Mouse (Mus musculus) embryonic fibroblast, embryonic 13.5 days (primary cell): ENCODE results near the gene Pard6a. TPM values are rescaled to one million over a fixed set of nuclear protein-coding genes. Genes with fewer than 3 reads are reported as not detected.

Experiments used
- H3K27ac ChIP-seq: 2 replicates; pipeline ENCODE4 v1.5.1; 2012; ENCODE audit warnings: low read length, control low read depth, inconsistent platforms; ENCODE audit not compliant: insufficient read depth
- H3K4me1 ChIP-seq: 2 replicates; pipeline ENCODE4 v1.6.1; 2011; ENCODE audit warnings: low read length; ENCODE audit not compliant: control insufficient read depth, insufficient read depth
- H3K4me3 ChIP-seq: 2 replicates; pipeline ENCODE4 v1.5.1; 2011; ENCODE audit warnings: mild to moderate bottlenecking, control low read depth, low read length; ENCODE audit not compliant: insufficient read depth
- CTCF ChIP-seq: IDR thresholded peaks from 2 replicates; pipeline ENCODE4 v1.5.1; 2011; ENCODE audit warnings: mild to moderate bottlenecking, control low read depth, low read length, moderate library complexity, borderline replicate concordance; ENCODE audit not compliant: insufficient read depth
- POLR2A ChIP-seq: IDR thresholded peaks from 2 replicates; pipeline ENCODE4 v1.6.1; 2011; ENCODE audit warnings: low read depth, mild to moderate bottlenecking, control low read depth, low read length, moderate library complexity
- polyA plus RNA-seq: library from polyadenylated mRNA; stranded (reverse); fragments of >200 nt; gene quantifications from 2 replicates; pipeline ENCODE4 v1.2.4, GENCODE M21; 2011; ENCODE audit warnings: low read depth; ENCODE audit not compliant: missing spikeins, insufficient read length

Pard6a gene
- polyA plus RNA-seq, result 7.9 and 15.8 TPM in 2 replicates

DNA sequence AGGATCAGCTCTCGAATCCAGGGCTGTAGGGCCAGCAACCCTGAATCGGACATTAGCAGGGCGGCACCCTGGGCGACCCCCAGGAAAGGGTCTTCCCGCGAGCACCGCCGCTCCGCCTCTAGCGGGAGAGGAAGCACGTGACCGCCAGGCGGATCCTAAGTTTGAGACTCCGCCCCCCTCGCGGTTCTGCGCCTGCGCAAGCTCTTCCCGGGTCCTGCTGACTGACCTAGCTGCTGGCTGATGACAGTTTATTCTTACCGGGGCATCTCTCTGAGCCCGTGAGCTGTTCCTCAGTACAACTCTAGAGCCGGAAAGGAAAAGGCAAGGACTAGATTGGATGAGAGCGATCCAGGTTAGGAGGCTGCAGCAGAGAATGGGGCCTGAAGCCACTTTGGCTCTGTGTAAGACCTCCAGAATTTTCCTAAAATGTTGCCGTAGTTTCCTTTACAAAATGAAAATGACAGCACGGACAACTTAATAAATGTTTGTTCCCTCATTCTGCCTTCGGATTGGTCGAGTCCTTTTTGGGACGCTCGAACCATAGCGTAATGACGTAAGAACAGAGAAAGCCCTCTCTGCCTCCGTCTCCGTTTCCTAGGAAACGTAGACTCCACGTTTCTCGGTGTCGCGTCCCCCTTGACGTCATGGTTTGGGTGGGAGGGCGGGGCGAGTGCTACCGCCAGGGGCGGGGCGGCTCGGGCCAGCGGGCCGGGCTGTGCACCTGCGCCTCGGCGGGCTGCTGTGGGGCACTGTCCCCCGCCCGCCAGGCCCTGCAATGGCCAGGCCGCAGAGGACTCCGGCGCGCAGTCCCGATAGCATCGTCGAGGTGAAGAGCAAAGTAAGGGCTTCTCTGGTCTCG, at the start of gene Pard6a, which contains the start of gene Acd:
Gene Pard6a, plus strand, starts transcription at position 183 of the 859 bp plus-strand sequence.
Gene Acd, minus strand, starts transcription at position 137 of the 859 bp plus-strand sequence.
- Histone ChIP-seq H3K4me3 (peak within 1 kb of the TSS; percentile 68), H3K4me1 (peaks cover 2% of the 10 kb centered on the region; the same call in 1 of the 2 replicates), H3K27ac (peak within 1 kb of the TSS; percentile 92)
- TF ChIP-seq CTCF, result no peak
- peak; percentile 70; the same call in 1 of the 2 replicates for TF ChIP-seq POLR2A

DNA sequence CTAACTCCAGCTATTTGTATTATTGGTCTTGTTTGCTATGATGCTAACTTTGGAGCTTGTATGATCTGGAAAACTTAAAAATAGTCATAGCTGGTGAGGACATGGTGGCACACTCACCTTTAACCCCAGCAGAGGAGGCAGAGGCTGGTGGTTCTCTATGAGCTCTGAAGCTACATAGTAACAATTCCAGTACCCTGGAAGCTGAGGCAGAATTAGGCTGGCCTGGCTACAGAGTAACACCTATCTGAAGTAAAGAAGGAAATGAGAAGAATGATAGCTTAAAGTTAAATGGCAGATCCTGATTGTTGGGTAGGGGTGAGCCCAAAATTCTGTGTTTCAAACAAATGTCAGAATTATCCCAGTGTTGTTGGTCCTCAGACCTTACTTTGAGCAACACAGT, 43.3 kb upstream of the Pard6a start:
- no peaks in the 10 kb centered on the region for H3K4me1 ChIP-seq
- no peak overlapping the region for H3K27ac ChIP-seq
- no peak for TF ChIP-seq POLR2A
- TF ChIP-seq CTCF, result no peak
- H3K4me3 ChIP-seq, result no peak overlapping the region

- no peaks in the 10 kb centered on the region for H3K4me1 ChIP-seq
- no peak overlapping the region for H3K27ac ChIP-seq
- TF ChIP-seq POLR2A, result no peak
- no peak overlapping the region for H3K4me3 ChIP-seq
Measured at GRCm38 (mm10) chr8:105661167-105661566, 39.8 kb upstream of the Pard6a start.

GRCm38 (mm10) chr8:105677891-105678290, 23.1 kb upstream of the Pard6a start:
- no peak overlapping the region for H3K4me3 ChIP-seq
- TF ChIP-seq CTCF (no peak), POLR2A (no peak)
- no peak overlapping the region for H3K27ac ChIP-seq
- no peaks in the 10 kb centered on the region for H3K4me1 ChIP-seq

GRCm38 (mm10) chr8:105685325-105685724, 15.6 kb upstream of the Pard6a start:
- H3K4me3 ChIP-seq, result no peak overlapping the region
- no peak overlapping the region for H3K27ac ChIP-seq
- no peak for TF ChIP-seq POLR2A
- no peak for TF ChIP-seq CTCF
- no peaks in the 10 kb centered on the region for H3K4me1 ChIP-seq

- no peak for TF ChIP-seq POLR2A
- peak; percentile 67 for TF ChIP-seq CTCF
- no peaks in the 10 kb centered on the region for H3K4me1 ChIP-seq
- H3K4me3 ChIP-seq, result no peak within 1 kb of the TSS
- no peak within 1 kb of the TSS for H3K27ac ChIP-seq
Measured at GRCm38 (mm10) chr8:105685796-105686308, 15.1 kb upstream of the Pard6a start, which contains the start of gene Carmil2. Carmil2 (plus strand) TSS chr8:105686274.

- TF ChIP-seq POLR2A (no peak), CTCF (no peak)
- Histone ChIP-seq H3K4me1 (no peaks in the 10 kb centered on the region), H3K4me3 (no peak overlapping the region), H3K27ac (no peak overlapping the region)
Measured at GRCm38 (mm10) chr8:105686551-105686950, 14.4 kb upstream of the Pard6a start.

DNA sequence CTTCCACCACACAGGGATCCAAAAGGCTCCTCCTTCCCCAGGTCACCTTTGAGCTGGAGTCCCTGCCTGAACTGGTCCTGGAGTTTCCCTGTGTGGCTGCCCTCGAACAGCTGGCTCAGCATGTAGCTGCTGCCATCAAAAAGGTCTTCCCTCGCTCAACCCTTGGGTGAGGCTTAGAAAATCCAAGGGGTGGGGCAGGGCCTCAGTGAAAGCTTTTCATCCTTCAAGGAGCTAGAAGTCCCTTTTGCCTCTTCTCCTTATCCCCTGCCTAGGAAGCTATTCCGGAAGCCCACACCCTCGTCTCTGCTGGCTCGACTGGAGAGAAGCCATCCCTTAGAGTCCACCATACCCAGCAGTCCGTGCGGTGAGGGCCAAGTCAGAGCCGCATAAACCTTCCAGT, 13.4 kb upstream of the Pard6a start:
- TF ChIP-seq POLR2A (no peak), CTCF (no peak)
- no peak overlapping the region for H3K4me3 ChIP-seq
- no peak overlapping the region for H3K27ac ChIP-seq
- no peaks in the 10 kb centered on the region for H3K4me1 ChIP-seq

GRCm38 (mm10) chr8:105688242-105688752, 12.7 kb upstream of the Pard6a start:
- H3K27ac ChIP-seq, result no peak overlapping the region
- H3K4me1 ChIP-seq, result no peaks in the 10 kb centered on the region
- TF ChIP-seq CTCF (no peak), POLR2A (no peak)
- H3K4me3 ChIP-seq, result no peak overlapping the region

- TF ChIP-seq CTCF (no peak), POLR2A (no peak)
- Histone ChIP-seq H3K27ac (no peak overlapping the region), H3K4me3 (no peak overlapping the region)
Measured at GRCm38 (mm10) chr8:105689256-105689982, 11.5 kb upstream of the Pard6a start.

More at GRCm38 (mm10) chr8:105689256-105689982, 11.5 kb upstream of the Pard6a start:
- no peaks in the 10 kb centered on the region for H3K4me1 ChIP-seq
